Mouse (Mus musculus) hindlimb bud, embryonic 11.5 days (tissue): ENCODE measurements at regions not wholly inside any gene's neighbourhood (a gene's known extent, or its start where the extent isn't known, plus 50 kb on each side); places are given as distances from the start of the nearest gene placed in this dataset.

Experiments used
- DNase-seq: peaks from one replicate; pipeline ENCODE4 v3.0.0-alpha.2; 2012; ENCODE audit warnings: low read depth, low spot score; ENCODE audit errors: extremely low spot score

DNA sequence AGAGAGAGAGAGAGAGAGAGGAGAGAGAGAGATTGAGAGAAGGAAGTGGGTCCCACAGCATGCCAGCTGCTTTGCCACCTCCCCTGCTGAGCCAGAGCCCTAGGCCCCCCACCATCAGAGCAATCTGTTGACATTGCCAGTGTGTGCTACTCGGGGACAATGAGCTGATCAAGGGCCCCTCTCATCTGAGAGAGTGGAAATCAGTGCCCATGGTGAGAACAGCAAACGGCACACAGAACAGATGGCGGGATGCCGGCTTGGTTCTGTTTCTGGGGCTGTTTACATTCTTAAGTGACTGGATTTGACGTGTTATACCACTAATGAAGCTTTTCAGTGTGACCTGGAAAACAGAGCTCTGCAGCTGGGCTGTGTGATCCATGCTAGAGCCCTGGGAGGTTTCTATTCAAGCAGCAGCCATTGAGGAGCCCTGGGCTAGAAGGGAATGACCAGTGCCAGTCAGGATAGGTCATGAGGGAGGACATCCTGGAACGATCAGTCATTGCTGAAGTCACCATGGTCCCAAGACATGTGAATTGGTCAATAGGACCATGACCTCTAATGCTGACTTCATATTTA, 296.0 kb downstream of the Irx2 start:
- no peak for DNase-seq

DNA sequence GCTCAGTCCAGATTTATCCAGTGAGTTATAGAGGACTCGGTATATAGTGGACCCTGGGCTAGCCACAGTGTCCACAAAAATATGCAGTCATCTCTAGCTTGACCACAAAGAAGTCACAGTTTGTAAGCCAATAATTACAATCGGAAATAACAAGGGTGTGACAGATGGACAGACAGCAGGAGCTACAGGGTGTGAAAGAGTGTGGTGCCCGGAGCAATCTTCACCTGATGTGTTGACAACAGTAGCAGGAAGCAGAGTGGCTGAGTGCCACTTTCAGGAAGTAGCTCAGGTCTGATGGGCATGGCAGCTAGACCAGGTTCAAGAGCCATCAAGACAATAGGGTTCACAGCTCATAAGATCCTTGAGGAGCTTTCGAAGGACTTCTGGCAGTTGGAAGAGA, 308.6 kb downstream of the Irx2 start:
- DNase-seq: no peak

- DNase-seq: no peak
These were observed 309.7 kb downstream of the Irx2 start for GRCm38 (mm10) chr13:72938156-72938874.

- no peak for DNase-seq
These were observed 312.7 kb upstream of the Irx4 start for GRCm38 (mm10) chr13:72947374-72948165.

DNA sequence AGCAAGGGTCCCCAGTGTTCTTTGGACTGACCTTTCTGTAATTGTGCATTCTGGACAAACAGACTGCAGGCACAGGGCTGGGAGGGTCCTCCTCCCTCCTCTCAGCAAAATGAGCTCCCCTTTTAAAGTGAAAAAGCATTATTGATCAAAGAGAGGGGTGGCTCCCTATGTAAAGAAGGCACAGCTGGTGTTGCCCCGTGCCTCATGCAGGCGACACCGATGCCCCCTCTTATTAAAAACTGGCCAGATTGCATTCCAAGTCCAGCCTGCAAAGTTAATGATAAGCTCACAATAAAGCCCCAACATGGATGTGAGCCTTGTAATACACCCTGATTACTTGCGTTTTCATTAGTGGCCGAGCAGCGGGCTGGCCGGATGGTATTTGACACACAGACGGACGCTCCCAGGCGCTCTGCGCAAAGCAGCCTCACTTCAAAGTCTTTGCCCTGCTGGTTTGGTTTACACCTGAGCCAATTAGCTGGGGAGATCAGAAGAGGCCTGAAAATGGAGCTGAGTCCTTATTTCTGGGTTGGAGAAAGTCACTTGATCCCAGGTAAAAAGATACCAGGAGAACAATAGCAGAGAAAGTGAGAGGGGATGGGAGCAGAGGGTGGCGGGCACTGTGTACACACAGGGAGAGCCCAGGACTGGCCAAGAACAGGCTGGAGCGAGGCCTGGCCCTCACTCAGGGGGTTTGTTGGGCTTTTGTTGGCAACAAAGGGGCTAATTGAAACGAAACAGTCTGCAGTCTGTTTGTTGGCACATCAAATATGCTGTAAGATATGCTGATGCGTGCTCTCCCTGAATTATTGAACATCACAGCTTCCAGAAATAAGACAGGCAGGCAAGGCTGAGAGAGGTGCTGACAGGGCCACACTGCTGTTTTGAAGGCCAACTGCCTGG, 301.4 kb upstream of the Irx4 start:
- DNase-seq: no peak

DNA sequence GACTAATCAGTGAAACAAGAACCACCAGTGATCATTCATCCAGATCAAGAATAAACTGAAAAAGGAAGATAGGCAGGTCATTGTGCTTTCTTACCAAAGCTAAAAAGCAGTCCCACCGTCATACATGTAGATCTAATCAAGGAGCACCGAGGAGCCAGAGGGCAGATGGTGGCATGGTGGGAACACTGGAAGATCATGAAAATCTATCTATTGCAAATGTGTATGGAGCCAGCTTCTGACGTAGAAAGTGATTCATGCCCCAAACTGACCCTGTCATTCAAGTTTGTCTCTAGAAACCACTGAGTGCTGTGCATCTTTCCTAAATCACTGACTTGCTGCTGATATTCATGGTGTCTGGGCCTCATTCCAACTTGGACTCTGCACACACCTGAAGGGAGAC, 299.0 kb upstream of the Irx4 start:
- DNase-seq: no peak

GRCm38 (mm10) chr13:72972165-72972564, 288.1 kb upstream of the Irx4 start:
- no peak for DNase-seq

DNA sequence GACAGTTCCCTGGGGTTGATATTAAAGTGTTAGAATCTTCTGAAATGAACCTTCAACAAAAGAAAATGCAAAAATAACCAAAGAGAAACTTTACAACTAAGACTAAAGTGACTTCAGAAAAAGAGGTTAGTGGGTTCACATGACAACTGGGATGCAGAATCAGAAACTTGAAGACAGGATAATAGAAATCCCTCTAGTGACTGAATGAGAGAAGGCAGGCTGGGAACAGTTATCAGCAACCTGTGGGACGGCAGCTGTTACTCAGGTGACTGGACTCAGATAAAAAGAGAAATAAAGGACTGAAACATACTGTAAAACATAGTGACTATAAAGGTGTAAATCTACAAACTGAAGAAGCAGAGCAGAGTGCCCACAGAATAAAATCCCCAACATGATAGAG, 287.4 kb upstream of the Irx4 start:
- DNase-seq: no peak

DNA sequence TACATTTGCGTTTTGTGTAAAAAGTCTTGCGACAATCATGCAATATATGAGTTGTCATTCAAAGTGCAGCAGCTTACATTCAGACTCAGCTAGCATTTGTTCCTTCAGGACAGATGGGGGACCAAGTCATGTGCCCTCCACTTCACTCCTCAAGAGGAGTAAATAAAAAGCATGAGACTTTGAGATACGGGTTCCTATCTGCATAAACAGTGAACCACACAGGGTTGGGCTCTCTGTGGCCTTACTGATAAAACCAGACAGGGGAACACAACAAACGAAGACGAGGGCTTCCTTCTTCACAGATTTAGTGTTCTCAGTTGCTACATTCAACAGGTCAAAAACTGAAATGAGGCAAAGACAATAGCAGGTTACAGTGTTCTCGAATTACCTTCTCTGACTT, 283.1 kb upstream of the Irx4 start:
- DNase-seq: no peak

DNA sequence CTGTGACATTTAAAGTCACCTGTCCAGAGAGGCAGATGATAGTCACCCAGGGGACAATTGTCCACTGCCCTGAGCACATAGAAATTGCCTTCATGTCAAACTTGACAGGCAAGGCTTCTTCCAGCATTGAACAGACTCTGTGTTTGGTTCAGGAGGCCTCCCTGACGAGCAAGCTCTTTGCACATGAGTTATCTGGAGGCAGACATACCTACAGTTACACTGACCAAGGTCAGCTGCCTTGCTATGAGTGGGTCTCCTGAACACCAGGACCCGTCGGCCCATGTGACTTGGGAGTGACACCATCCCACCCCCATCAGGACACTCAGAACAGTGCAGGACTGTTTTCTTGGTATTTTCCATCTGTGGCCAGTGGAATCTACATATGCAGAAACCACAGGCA, 282.3 kb upstream of the Irx4 start:
- DNase-seq: no peak

- DNase-seq: no peak
These were observed 281.3 kb upstream of the Irx4 start for GRCm38 (mm10) chr13:72978966-72979365.

GRCm38 (mm10) chr13:72992589-72993409, 267.5 kb upstream of the Irx4 start:
- no peak for DNase-seq

DNA sequence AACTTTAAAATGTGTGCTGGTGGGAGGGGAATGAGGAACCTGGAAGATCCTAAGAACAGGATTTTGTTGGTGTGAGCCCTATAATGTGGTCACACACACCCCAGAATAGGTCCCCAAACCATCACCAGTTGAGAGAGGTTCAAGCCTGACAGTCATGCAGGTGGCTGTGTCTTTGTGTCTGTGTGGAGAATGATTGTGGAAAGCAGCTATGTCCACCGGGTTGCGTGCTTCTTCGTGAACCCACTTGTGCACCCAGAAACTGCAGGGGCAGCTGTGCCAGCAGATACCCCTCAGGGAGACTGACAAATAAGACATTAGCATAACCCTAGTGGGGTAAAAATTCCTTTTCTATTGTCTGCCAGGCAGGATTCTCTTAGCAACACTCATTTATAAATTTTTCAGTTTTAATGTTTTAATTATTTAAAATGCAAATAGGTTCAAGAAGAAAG, 266.8 kb upstream of the Irx4 start:
- DNase-seq: no peak

DNA sequence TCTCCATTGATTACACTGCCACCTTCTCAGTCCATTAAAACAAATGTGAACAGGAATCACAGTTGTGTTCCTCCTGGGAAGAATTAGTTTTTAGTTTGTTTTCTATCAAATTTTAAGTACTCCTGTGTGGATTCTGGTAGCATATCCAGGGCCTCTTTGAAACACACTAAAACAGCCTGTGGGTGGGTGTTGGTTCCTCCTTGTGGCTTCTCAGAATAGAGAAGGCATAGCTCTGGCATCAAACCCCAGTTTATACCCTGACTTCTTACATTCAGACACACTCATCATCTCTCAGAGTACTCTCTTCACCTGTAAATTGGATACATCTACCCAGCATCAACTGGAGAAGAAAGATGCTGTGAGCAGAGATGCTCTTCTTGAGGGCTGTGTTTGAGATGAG, 265.7 kb upstream of the Irx4 start:
- no peak for DNase-seq

DNA sequence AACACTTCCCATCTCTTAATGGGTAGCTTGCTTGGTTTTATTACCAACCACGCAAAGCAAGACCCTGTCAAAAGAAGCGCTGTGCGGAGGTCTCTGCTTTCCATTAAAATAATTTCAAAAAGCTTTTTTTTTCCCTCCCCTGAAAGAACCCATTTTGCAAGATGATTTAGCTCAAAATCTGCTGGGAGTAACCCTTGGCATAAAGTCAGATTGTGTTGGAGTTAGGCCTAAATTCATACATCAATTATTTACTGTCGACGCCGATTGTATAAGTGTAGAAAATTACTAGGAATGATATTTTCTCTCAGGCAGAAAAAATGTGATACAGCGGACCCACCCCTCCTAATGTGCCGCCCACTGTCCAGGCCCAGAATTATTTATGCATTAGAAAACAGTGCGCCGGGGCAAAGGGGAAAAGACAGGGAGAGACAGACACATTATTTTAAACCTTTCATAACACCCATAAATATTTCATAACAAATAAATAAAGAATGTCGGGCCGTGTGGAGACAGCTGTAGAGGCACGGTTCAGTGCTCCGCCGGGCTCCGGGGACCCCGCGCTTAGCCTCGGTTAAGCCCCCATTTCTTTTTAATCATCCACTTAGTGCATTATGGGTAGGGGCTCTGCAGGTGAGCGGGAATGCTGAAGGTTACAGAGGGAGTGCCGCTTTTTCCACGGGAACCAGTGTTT, 251.3 kb upstream of the Irx4 start:
- DNase-seq: no peak

GRCm38 (mm10) chr13:73009547-73010475, 250.5 kb upstream of the Irx4 start:
- no peak for DNase-seq

- DNase-seq: no peak
These were observed 241.1 kb upstream of the Irx4 start for GRCm38 (mm10) chr13:73019181-73019580.

- no peak for DNase-seq
These were observed 229.1 kb upstream of the Irx4 start for GRCm38 (mm10) chr13:73031217-73031616.

GRCm38 (mm10) chr13:73033055-73033454, 227.2 kb upstream of the Irx4 start:
- no peak for DNase-seq
